Mouse (Mus musculus) small intestine, adult 2 months (tissue): ENCODE results near the gene Sost.

Experiments
- CTCF ChIP-seq: fragments of 200-500 bp; IDR thresholded peaks from 2 replicates; pipeline ENCODE4 v1.5.1; 2012; ENCODE audit warnings: low read depth, mild to moderate bottlenecking, control low read depth, inconsistent platforms, low read length, moderate library complexity, mixed read lengths; ENCODE audit not compliant: insufficient replicate concordance, insufficient read length; ENCODE audit errors: extremely low read depth
- POLR2A ChIP-seq: fragments of 200-500 bp; IDR thresholded peaks from 2 replicates; pipeline ENCODE4 v1.6.1; 2012; ENCODE audit warnings: low read depth, mild to moderate bottlenecking, control low read depth, inconsistent platforms, low read length, moderate library complexity

DNA sequence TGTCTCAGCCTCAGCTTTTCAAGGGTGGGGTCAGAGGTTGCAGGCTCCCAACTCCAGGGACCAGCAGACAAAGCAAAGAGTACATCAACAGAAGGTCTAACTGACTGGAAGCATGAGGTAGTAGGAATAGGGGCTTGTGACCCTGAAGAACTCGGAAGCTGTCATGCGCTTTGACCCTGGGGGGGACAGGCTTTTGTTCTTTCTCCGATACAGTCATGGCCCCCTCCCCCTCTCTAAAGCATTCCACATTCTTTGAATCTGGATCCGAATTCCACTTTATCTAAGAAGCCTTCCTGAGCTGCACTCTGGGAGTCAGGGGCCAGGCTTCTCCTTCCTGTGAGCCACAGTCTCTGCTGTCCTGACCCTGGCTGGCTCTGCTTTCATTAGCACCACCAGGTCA, 34.8 kb downstream of the Sost start:
- no peak for TF ChIP-seq CTCF
- TF ChIP-seq POLR2A, result no peak
